In the genomic region with DNA sequence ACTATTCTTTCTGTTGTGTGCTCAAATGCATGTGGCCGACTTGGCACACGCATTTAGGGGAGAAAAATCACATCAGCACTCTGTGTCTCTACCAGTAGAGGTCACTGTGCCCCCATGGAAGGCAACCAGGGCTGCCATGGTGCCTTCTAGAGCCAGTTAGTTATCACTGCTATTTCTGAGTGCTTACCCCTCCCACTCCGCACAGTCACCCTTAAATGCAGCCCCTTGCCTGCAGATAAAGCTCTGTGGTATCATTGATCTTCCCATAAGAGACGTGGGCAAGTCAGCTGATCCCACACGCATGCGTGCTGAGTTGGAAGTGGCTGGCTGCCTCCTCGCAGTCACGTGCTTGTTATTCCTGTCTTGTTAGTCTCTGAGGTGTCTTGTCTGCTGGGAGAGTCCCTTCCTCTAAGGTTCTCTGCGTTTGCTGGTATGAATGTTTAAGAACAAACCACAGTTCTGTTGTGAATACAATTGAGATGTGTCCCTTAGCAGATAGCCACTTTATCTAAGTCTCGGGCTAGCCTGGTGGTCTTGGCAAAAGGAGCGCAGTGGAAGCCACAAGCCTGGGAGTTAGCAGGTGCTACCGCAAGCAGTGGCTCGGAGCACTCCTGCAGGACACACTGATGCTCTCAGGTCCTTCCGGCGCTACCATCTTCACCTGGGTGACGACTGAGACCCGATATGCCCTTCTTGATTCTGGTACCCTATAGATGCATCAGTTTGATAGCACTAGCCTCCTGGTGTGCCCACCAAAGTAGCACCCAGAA, we compare ENCODE assay signal across 8 mouse cellular contexts.
DNase-seq lines count a peak whose midpoint lies in the region; ATAC-seq and TF ChIP-seq lines count a peak whose summit lies in the region.

No protein-coding gene starts in this region.

- no peak for TF ChIP-seq POLR2A in bone marrow, adult 2 months (IDR thresholded peaks at IDR 0.05; ENCODE audit: borderline replicate concordance, control insufficient read depth, low read depth, low read length)
- no peak for TF ChIP-seq POLR2A in lung, adult 2 months (IDR thresholded peaks at IDR 0.05; ENCODE audit: borderline replicate concordance, extremely low read depth, low read depth, low read length)

- H3K4me2 ChIP-seq in embryonic facial prominence, embryonic 15.5 days (replicated peaks), result no peak overlapping the region
- peak overlapping the region; percentile 48 for H3K4me2 ChIP-seq in heart, embryonic 15.5 days

- WGBS in bone marrow, adult 2 months, result 61% methylated on average over 17 of the region's 17 CpGs
- WGBS in embryonic facial prominence, embryonic 15.5 days, result 75% methylated on average over 17 of the region's 17 CpGs
- WGBS in heart, embryonic 15.5 days, result 56% methylated on average over 17 of the region's 17 CpGs
- 75% methylated on average over 17 of the region's 17 CpGs for WGBS in lung, adult 2 months

- TF ChIP-seq CTCF in bone marrow, adult 2 months (IDR thresholded peaks at IDR 0.05; ENCODE audit: control insufficient read depth, insufficient read depth, low read length), result peak; percentile 81
- TF ChIP-seq CTCF in lung, adult 2 months (IDR thresholded peaks at IDR 0.05; ENCODE audit: insufficient read depth, low read length), result peak; percentile 81

- no peaks in the 10 kb centered on the region for H3K9me3 ChIP-seq in embryonic facial prominence, embryonic 15.5 days (replicated peaks)
- H3K9me3 ChIP-seq in heart, embryonic 15.5 days (replicated peaks), result no peaks in the 10 kb centered on the region

- no peak overlapping the region for H3K9ac ChIP-seq in embryonic facial prominence, embryonic 15.5 days
- no peak overlapping the region for H3K9ac ChIP-seq in heart, embryonic 15.5 days

- ATAC-seq in embryonic facial prominence, embryonic 15.5 days (ENCODE audit: insufficient number of reproducible peaks, low FRiP score, low TSS enrichment, low read depth), result 0 out of 2 replicates have a peak, but pooled peaks have one; percentile 48
- ATAC-seq in heart, embryonic 15.5 days (replicated peaks; ENCODE audit: insufficient number of reproducible peaks, insufficient read depth, low FRiP score, low read depth), result peak; percentile 82
- ATAC-seq in monocyte, adult 5-6 weeks (replicated peaks; ENCODE audit: insufficient number of reproducible peaks, low FRiP score, low TSS enrichment, poor library complexity, severe bottlenecking), result no peak; the same call in 1 of the 2 replicates

- no peaks in the 10 kb centered on the region for H3K4me1 ChIP-seq in bone marrow, adult 2 months (ENCODE audit: control insufficient read depth, insufficient read depth, low read length)
- peaks cover 4% of the 10 kb centered on the region; the same call in 1 of the 2 replicates for H3K4me1 ChIP-seq in embryonic facial prominence, embryonic 15.5 days
- H3K4me1 ChIP-seq in heart, embryonic 15.5 days (replicated peaks), result peaks cover 12% of the 10 kb centered on the region
- no peaks in the 10 kb centered on the region for H3K4me1 ChIP-seq in lung, adult 2 months (ENCODE audit: control insufficient read depth, insufficient read depth, low read length)

- H3K27me3 ChIP-seq in embryonic facial prominence, embryonic 15.5 days, result no peaks in the 10 kb centered on the region
- no peaks in the 10 kb centered on the region for H3K27me3 ChIP-seq in heart, embryonic 15.5 days

- no peaks in the 10 kb centered on the region for H3K36me3 ChIP-seq in embryonic facial prominence, embryonic 15.5 days
- 0 out of 2 replicates have a peak, but pooled peaks cover 4% of the 10 kb centered on the region for H3K36me3 ChIP-seq in heart, embryonic 15.5 days

- peak; percentile 66 for DNase-seq in ES-CJ7 (ENCODE audit: low read depth, low spot score)
- DNase-seq in kidney, postnatal 25 days, result peak; percentile 50 to 64
- DNase-seq in lung, adult 2 months, result peak; percentile 32
- DNase-seq in retina, embryonic 14.5 days (ENCODE audit: low spot score), result peak; percentile 75

- no peak overlapping the region for H3K27ac ChIP-seq in bone marrow, adult 2 months (ENCODE audit: control insufficient read depth, insufficient read depth, low read depth, low read length, poor library complexity)
- peak overlapping the region; percentile 44; the same call in 1 of the 2 replicates for H3K27ac ChIP-seq in embryonic facial prominence, embryonic 15.5 days (replicated peaks)
- no peak overlapping the region; the same call in 1 of the 2 replicates for H3K27ac ChIP-seq in heart, embryonic 15.5 days

- H3K4me3 ChIP-seq in bone marrow, adult 2 months (replicated peaks; ENCODE audit: control insufficient read depth, low read depth, low read length), result no peak overlapping the region
- H3K4me3 ChIP-seq in embryonic facial prominence, embryonic 15.5 days (replicated peaks), result no peak overlapping the region
- H3K4me3 ChIP-seq in heart, embryonic 15.5 days, result peak overlapping the region; percentile 32
- no peak overlapping the region for H3K4me3 ChIP-seq in lung, adult 2 months (replicated peaks; ENCODE audit: extremely low read depth, low read depth, low read length)
